In genomic region chr1:131573721-131574120, GRCm38 (mm10) we compare ENCODE assay signal across 10 mouse cellular contexts. TPM values are rescaled to one million over a fixed set of nuclear protein-coding genes. Genes with fewer than 3 reads are reported as not detected.
DNase-seq lines count a peak whose midpoint lies in the region; ATAC-seq lines count a peak whose summit lies in the region.
"Had no signal": no experiment of that assay in that cellular context is flagged by ENCODE, and none has a peak within 500 bp of the region (broad histone marks: within the 10 kb centered on the region; RNA-seq: fewer than 3 reads in every experiment).

No protein-coding gene starts in this region.

- H3K4me2 ChIP-seq in stomach, embryonic 14.5 days (replicated peaks; ENCODE audit: low read depth, low read length): no peak overlapping the region
- H3K4me2 ChIP-seq: midbrain, embryonic 12.5 days had no signal

- H3K4me3 ChIP-seq in stomach, embryonic 14.5 days (ENCODE audit: low read depth, low read length): no peak overlapping the region
- H3K4me3 ChIP-seq: midbrain, embryonic 12.5 days had no signal

- H3K9me3 ChIP-seq in stomach, embryonic 14.5 days (ENCODE audit: control insufficient read depth, low read depth, low read length): no peaks in the 10 kb centered on the region
- H3K9me3 ChIP-seq: midbrain, embryonic 12.5 days had no signal

- H3K9ac ChIP-seq in stomach, embryonic 14.5 days (replicated peaks; ENCODE audit: low read depth, low read length): no peak overlapping the region
- H3K9ac ChIP-seq: midbrain, embryonic 12.5 days had no signal

- ATAC-seq in stomach, embryonic 14.5 days (ENCODE audit: insufficient number of reproducible peaks, insufficient read depth, low FRiP score, low read depth): 0 out of 2 replicates have a peak, but pooled peaks have one; percentile 67

- WGBS in large intestine, adult 2 months: 91% methylated on average over 14 of the region's 14 CpGs
- 92% methylated on average over 14 of the region's 14 CpGs for WGBS in stomach, embryonic 14.5 days

- H3K4me1 ChIP-seq in stomach, embryonic 14.5 days (ENCODE audit: control insufficient read depth, insufficient read depth, low read length): no peaks in the 10 kb centered on the region
- H3K4me1 ChIP-seq: midbrain, embryonic 12.5 days had no signal

- H3K27me3 ChIP-seq in stomach, embryonic 14.5 days (ENCODE audit: control insufficient read depth, insufficient read depth, low read length): no peaks in the 10 kb centered on the region
- H3K27me3 ChIP-seq: midbrain, embryonic 12.5 days had no signal

- peak; percentile 52 for DNase-seq in gastrocnemius, postnatal 10 days
- DNase-seq in gastrocnemius, adult 8-10 months (ENCODE audit: low spot score in 2 of 2): no peak
- peak; percentile 27 for DNase-seq in right cerebral cortex, postnatal 14 days
- no peak for DNase-seq in right cerebral cortex, postnatal 10 days (ENCODE audit: low spot score in 2 of 2)
- DNase-seq in c-Kit-positive CD71-positive TER-119-negative erythroid progenitor cells, embryonic 14.5 days (ENCODE audit: low read depth): peak; percentile 34
- DNase-seq in large intestine, adult 2 months (ENCODE audit: low read depth, low spot score): peak; percentile 22
- DNase-seq in left cerebral cortex, adult 11 months (ENCODE audit: low spot score): no peak

- H3K36me3 ChIP-seq in stomach, embryonic 14.5 days (ENCODE audit: control insufficient read depth, insufficient read depth, low read length): no peaks in the 10 kb centered on the region
- H3K36me3 ChIP-seq: midbrain, embryonic 12.5 days had no signal

- no peak overlapping the region for H3K27ac ChIP-seq in stomach, embryonic 14.5 days (ENCODE audit: low read length)
- H3K27ac ChIP-seq: midbrain, embryonic 12.5 days had no signal

RNA-seq across cellular contexts. Expression of gene Avpr1b, which starts 25.3 kb away (rescaled TPM):
- not detected for total RNA-seq in gastrocnemius, postnatal 10 days (2021)
- total RNA-seq in gastrocnemius, adult 8-10 months (2022): not detected
- polyA plus RNA-seq in large intestine, adult 2 months (2012; rRNA removed): 0.03 and 0.07 TPM in 2 replicates
- polyA plus RNA-seq in stomach, embryonic 14.5 days (2014; fragmentation: Nextera tagmentation; extraction: Ambion mirVana): not detected in 2 replicates
- total RNA-seq: adrenal gland, adult 18-20 months had no signal
- polyA plus RNA-seq: midbrain, embryonic 12.5 days had no signal

RNA-seq across cellular contexts. Expression of gene Fam72a, which starts 46.0 kb away (rescaled TPM):
- total RNA-seq in gastrocnemius, postnatal 10 days (2021): 1 to 10 TPM; 1.0 to 1.4 TPM
- total RNA-seq in gastrocnemius, adult 8-10 months (2022): under 1 TPM; 0.20 to 0.51 (median 0.24) TPM
- polyA plus RNA-seq in large intestine, adult 2 months (2012; rRNA removed): 0.60 and 0.69 TPM in 2 replicates
- 3.1 and 3.2 TPM in 2 replicates for polyA plus RNA-seq in stomach, embryonic 14.5 days (2014; fragmentation: Nextera tagmentation; extraction: Ambion mirVana)

RNA-seq across cellular contexts. Expression of gene Srgap2, which starts 46.6 kb away (rescaled TPM):
- 10 to 100 TPM; 43.7 to 53.7 TPM for total RNA-seq in gastrocnemius, postnatal 10 days (2021)
- 10 to 100 TPM in 2 of 4 experiments, 1 to 10 TPM in 2; 7.5 to 14.1 (median 10.9) TPM for total RNA-seq in gastrocnemius, adult 8-10 months (2022)
- 6.0 and 7.6 TPM in 2 replicates for polyA plus RNA-seq in large intestine, adult 2 months (2012; rRNA removed)
- polyA plus RNA-seq in stomach, embryonic 14.5 days (2014; fragmentation: Nextera tagmentation; extraction: Ambion mirVana): 22.8 and 24.5 TPM in 2 replicates

Comparison
In these comparisons a context has a peak if more than half of its experiments do, and no peak if none do; other contexts are left out.
1. DNase-seq: peak in gastrocnemius, postnatal 10 days (single experiment), right cerebral cortex, postnatal 14 days (single experiment), c-Kit-positive CD71-positive TER-119-negative erythroid progenitor cells, embryonic 14.5 days (single experiment) and large intestine, adult 2 months (single experiment); none in gastrocnemius, adult 8-10 months (0 of 2), right cerebral cortex, postnatal 10 days (0 of 2) and left cerebral cortex, adult 11 months (single experiment).